Mouse (Mus musculus) midbrain, embryonic 14.5 days (tissue): Measurements from ENCODE around the gene St8sia6. TPM values are rescaled to one million over a fixed set of nuclear protein-coding genes. Genes with fewer than 3 reads are reported as not detected.
A peak's percentile ranks its signal among the peaks of the same experiment; 100 is the strongest.

Source experiments
- ATAC-seq: fragments of 200-750 bp; cut with Nextera tagmentation; 2 replicates; pipeline ENCODE4 v1.8.0; 2017; ENCODE audit warnings: moderate number of reproducible peaks, moderate library complexity; ENCODE audit not compliant: low FRiP score, low TSS enrichment
- DNase-seq: peaks from one replicate; pipeline ENCODE4 v3.0.0-alpha.2; 2015
- H3K27ac ChIP-seq: fragments of 300-500 bp; sonication (generic); replicated peaks from 2 replicates; pipeline ENCODE4 v1.5.1; 2014; ENCODE audit warnings: mild to moderate bottlenecking, low read depth, low read length, moderate library complexity
- H3K27me3 ChIP-seq: fragments of 300-500 bp; sonication (generic); 2 replicates; pipeline ENCODE4 v1.6.1; 2014; ENCODE audit warnings: low read length, control low read depth, mixed read lengths; ENCODE audit not compliant: control insufficient read depth, insufficient read depth
- H3K36me3 ChIP-seq: fragments of 300-500 bp; sonication (generic); 2 replicates; pipeline ENCODE4 v1.6.1; 2014; ENCODE audit warnings: low read length, control low read depth; ENCODE audit not compliant: control insufficient read depth, insufficient read depth
- H3K4me1 ChIP-seq: fragments of 300-500 bp; sonication (generic); 2 replicates; pipeline ENCODE4 v1.6.1; 2014; ENCODE audit warnings: mild to moderate bottlenecking, antibody characterized with exemption, low read length, control low read depth; ENCODE audit not compliant: control insufficient read depth, insufficient read depth
- H3K4me2 ChIP-seq: fragments of 300-500 bp; sonication (generic); 2 replicates; pipeline ENCODE4 v1.6.1; 2014; ENCODE audit warnings: mild to moderate bottlenecking, low read length, moderate library complexity
- H3K4me3 ChIP-seq: fragments of 300-500 bp; sonication (generic); replicated peaks from 2 replicates; pipeline ENCODE4 v1.5.1; 2014; ENCODE audit warnings: low read depth, low read length
- H3K9ac ChIP-seq: fragments of 300-500 bp; sonication (generic); replicated peaks from 2 replicates; pipeline ENCODE4 v1.6.1; 2014; ENCODE audit warnings: mild to moderate bottlenecking, low read length, moderate library complexity
- H3K9me3 ChIP-seq: fragments of 300-500 bp; sonication (generic); 2 replicates; pipeline ENCODE4 v1.6.1; 2016; ENCODE audit warnings: low read length, control low read depth, mixed read lengths; ENCODE audit not compliant: control insufficient read depth
- WGBS: fragments of 180-500 bp; shearing (Covaris S2); extraction: QIAGEN DNeasy Blood & Tissue Kit; methylation state at CpG from one replicate; pipeline ENCODE4 v1.1.7; 2014; 5-methylcytosine and 5-hydroxymethylcytosine counted together
- polyA plus RNA-seq: library from polyadenylated mRNA; unstranded; fragments of >200 nt; fragmentation: Nextera tagmentation; extraction: Ambion mirVana; gene quantifications from 2 replicates; pipeline ENCODE4 v1.2.1, GENCODE M21; 2014

Gene St8sia6
- polyA plus RNA-seq: 0.63 and 1.5 TPM in 2 replicates

DNA sequence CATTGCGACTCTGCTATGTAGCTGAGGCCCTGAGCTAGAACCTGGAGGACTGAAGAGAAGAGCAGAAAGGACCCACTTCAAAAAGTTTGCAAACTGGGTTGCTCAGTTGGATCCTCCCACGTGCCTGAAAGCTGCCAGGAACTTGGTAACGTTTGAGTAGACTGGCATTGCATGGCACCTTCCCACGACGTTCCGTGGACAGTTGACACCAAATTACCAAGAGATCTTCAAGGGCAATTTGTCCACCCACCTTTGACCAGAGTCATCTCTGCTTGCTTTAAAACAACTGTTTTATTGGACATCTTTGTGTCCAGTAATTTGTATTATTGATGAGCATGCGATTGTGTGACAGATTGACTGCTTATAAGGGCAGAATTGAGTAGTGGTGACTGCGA lies at the start of gene St8sia6:
TSS of gene St8sia6 (minus strand) at position 96 of the 395 bp plus-strand sequence.
- Histone ChIP-seq H3K27me3 (peaks cover 21% of the 10 kb centered on the region), H3K4me2 (peak within 1 kb of the TSS; percentile 94)

DNA sequence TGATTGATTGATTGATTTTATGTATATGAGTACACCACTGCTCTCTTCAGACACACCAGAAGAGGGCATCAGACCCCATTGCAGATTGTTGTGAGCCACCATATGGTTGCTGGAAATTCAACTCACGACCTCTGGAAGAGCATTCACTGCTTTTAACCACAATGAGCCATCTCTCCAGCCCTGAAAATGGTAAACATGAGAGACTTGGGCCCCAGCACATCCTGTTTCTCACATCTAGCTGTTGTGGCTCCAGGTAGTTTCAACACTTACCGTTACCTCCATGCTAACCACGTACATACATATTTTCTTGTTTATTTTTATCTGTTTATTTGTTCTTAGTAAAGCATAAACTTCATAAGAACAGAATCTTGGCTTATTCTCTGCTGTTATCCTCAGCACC lies 42.4 kb upstream of the St8sia6 start:
- Histone ChIP-seq H3K27me3 (no peaks in the 10 kb centered on the region), H3K4me1 (no peaks in the 10 kb centered on the region), H3K9ac (no peak overlapping the region), H3K36me3 (no peaks in the 10 kb centered on the region), H3K9me3 (no peaks in the 10 kb centered on the region), H3K27ac (no peak overlapping the region), H3K4me3 (no peak overlapping the region), H3K4me2 (no peak overlapping the region)
- WGBS: 86% methylated on average over 3 of the region's 3 CpGs
- ATAC-seq: no peak
- DNase-seq: no peak

More for the DNA sequence above, at the start of gene St8sia6:
- no peak within 1 kb of the TSS for H3K27ac ChIP-seq
- ATAC-seq: no peak
- H3K36me3 ChIP-seq: no peaks in the 10 kb centered on the region
- peaks cover 7% of the 10 kb centered on the region; the same call in 1 of the 2 replicates for H3K4me1 ChIP-seq
- peak within 1 kb of the TSS; percentile 60 for H3K9ac ChIP-seq
- H3K4me3 ChIP-seq: peak within 1 kb of the TSS; percentile 70
- 58% methylated on average over 8 of the region's 8 CpGs for WGBS
- no peak for DNase-seq
- H3K9me3 ChIP-seq: no peaks in the 10 kb centered on the region

DNA sequence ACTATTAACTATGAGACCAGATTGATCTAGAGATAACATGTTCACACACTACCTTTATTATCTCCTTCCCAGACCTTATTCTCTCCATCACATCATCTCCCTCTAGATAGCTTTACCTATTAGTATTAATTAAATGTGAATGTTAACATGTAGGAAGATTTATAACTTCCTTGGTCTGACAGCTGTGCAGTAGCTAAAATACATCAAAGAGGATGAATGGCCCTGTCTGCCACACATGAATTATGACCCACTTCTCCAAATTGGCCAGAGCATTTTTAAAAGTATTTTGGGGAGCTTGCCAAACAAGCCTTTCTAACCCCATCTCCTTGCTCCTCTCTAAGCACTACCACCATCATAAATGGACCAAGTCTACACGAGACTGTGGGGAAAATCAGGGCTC lies 41.1 kb upstream of the St8sia6 start:
- H3K36me3 ChIP-seq: no peaks in the 10 kb centered on the region
- no peak overlapping the region for H3K4me3 ChIP-seq
- H3K9me3 ChIP-seq: no peaks in the 10 kb centered on the region
- H3K4me1 ChIP-seq: no peaks in the 10 kb centered on the region
- no peak overlapping the region for H3K27ac ChIP-seq
- DNase-seq (no peak), ATAC-seq (no peak)
- H3K27me3 ChIP-seq: no peaks in the 10 kb centered on the region
- no peak overlapping the region for H3K4me2 ChIP-seq
- WGBS: 67% methylated on average over 1 of the region's 1 CpGs
- no peak overlapping the region for H3K9ac ChIP-seq

GRCm38 (mm10) chr2:13816645-13817044 lies 22.8 kb upstream of the St8sia6 start:
- Histone ChIP-seq H3K4me1 (no peaks in the 10 kb centered on the region), H3K4me2 (no peak overlapping the region), H3K9ac (no peak overlapping the region), H3K36me3 (no peaks in the 10 kb centered on the region), H3K4me3 (no peak overlapping the region), H3K27ac (no peak overlapping the region), H3K9me3 (no peaks in the 10 kb centered on the region), H3K27me3 (no peaks in the 10 kb centered on the region)
- no peak for DNase-seq
- ATAC-seq: no peak
- 91% methylated on average over 2 of the region's 2 CpGs for WGBS

GRCm38 (mm10) chr2:13808593-13808992 lies 14.7 kb upstream of the St8sia6 start:
- Histone ChIP-seq H3K36me3 (no peaks in the 10 kb centered on the region), H3K27ac (no peak overlapping the region), H3K4me3 (no peak overlapping the region), H3K9me3 (no peaks in the 10 kb centered on the region), H3K4me1 (no peaks in the 10 kb centered on the region), H3K27me3 (no peaks in the 10 kb centered on the region), H3K4me2 (no peak overlapping the region), H3K9ac (no peak overlapping the region)
- no peak for ATAC-seq
- DNase-seq: no peak
- 75% methylated on average over 5 of the region's 5 CpGs for WGBS

GRCm38 (mm10) chr2:13808008-13808407 lies 14.1 kb upstream of the St8sia6 start:
- Histone ChIP-seq H3K9me3 (no peaks in the 10 kb centered on the region), H3K4me2 (no peak overlapping the region), H3K27me3 (no peaks in the 10 kb centered on the region), H3K36me3 (no peaks in the 10 kb centered on the region), H3K9ac (no peak overlapping the region), H3K4me3 (no peak overlapping the region), H3K27ac (no peak overlapping the region), H3K4me1 (no peaks in the 10 kb centered on the region)
- 79% methylated on average over 4 of the region's 4 CpGs for WGBS
- DNase-seq (no peak), ATAC-seq (no peak)

DNA sequence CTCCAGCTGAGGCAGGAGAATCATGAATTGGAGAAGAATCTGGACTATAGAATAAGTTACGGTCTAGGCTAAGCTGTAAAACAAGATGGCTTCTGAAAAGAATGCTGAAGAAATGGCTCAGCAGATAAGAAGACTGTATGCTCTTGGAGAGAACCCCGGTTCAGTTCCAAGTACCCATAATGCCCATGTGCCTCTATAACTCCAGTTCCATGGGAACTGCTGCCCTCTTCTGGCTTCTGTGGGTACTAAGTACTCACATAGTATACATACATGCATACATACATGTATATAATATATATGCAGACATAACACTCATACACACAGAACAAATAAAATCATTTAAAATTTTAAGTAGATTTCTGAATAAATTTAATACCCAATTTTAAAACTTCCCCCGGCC lies 12.3 kb upstream of the St8sia6 start:
- no peak overlapping the region for H3K27ac ChIP-seq
- no peak overlapping the region for H3K9ac ChIP-seq
- no peaks in the 10 kb centered on the region for H3K9me3 ChIP-seq
- no peaks in the 10 kb centered on the region for H3K4me1 ChIP-seq
- ATAC-seq: no peak
- no peak for DNase-seq
- no peaks in the 10 kb centered on the region for H3K27me3 ChIP-seq
- H3K4me3 ChIP-seq: no peak overlapping the region
- H3K36me3 ChIP-seq: no peaks in the 10 kb centered on the region
- no peak overlapping the region for H3K4me2 ChIP-seq
- WGBS: 95% methylated on average over 3 of the region's 3 CpGs

GRCm38 (mm10) chr2:13800639-13801038 lies 6.8 kb upstream of the St8sia6 start:
- DNase-seq (no peak), ATAC-seq (no peak)
- H3K27me3 ChIP-seq: no peaks in the 10 kb centered on the region
- no peaks in the 10 kb centered on the region for H3K4me1 ChIP-seq
- no peaks in the 10 kb centered on the region for H3K9me3 ChIP-seq
- no peaks in the 10 kb centered on the region for H3K36me3 ChIP-seq
- H3K4me3 ChIP-seq: no peak overlapping the region
- WGBS: 94% methylated on average over 2 of the region's 2 CpGs
- H3K9ac ChIP-seq: no peak overlapping the region
- no peak overlapping the region for H3K27ac ChIP-seq
- H3K4me2 ChIP-seq: no peak overlapping the region

- Histone ChIP-seq H3K4me3 (no peak overlapping the region), H3K9me3 (no peaks in the 10 kb centered on the region), H3K27ac (no peak overlapping the region), H3K9ac (no peak overlapping the region), H3K36me3 (no peaks in the 10 kb centered on the region), H3K27me3 (peaks cover 21% of the 10 kb centered on the region), H3K4me2 (no peak overlapping the region), H3K4me1 (peaks cover 7% of the 10 kb centered on the region; the same call in 1 of the 2 replicates)
- 89% methylated on average over 8 of the region's 8 CpGs for WGBS
- no peak for DNase-seq
- no peak for ATAC-seq
Observed at GRCm38 (mm10) chr2:13794446-13794845, 582 bp upstream of the St8sia6 start.
